Mouse (Mus musculus) ES-Bruce4 (cell line): ENCODE measurements around the gene Scn4a. TPM values are rescaled to one million over a fixed set of nuclear protein-coding genes. Genes with fewer than 3 reads are reported as not detected.
"Not testable (repeated sequence)": the region's sequence is repeated elsewhere in the genome, so short reads cannot be mapped to it uniquely, and the experiment has no call there.

Experiments
- H3K27ac ChIP-seq: 2 replicates; pipeline ENCODE4 v1.5.1; 2012; ENCODE audit warnings: low read length, inconsistent platforms; ENCODE audit not compliant: insufficient read depth
- H3K27me3 ChIP-seq: 2 replicates; pipeline ENCODE4 v1.6.1; 2012; ENCODE audit warnings: mild to moderate bottlenecking, low read length, inconsistent platforms; ENCODE audit not compliant: control insufficient read depth, poor library complexity, insufficient read depth, severe bottlenecking
- H3K36me3 ChIP-seq: 2 replicates; pipeline ENCODE4 v1.6.1; 2012; ENCODE audit warnings: inconsistent platforms, mild to moderate bottlenecking, low read length, moderate library complexity; ENCODE audit not compliant: control insufficient read depth, poor library complexity, insufficient read depth, severe bottlenecking
- H3K4me1 ChIP-seq: one replicate; pipeline ENCODE4 v1.8.1; 2011; ENCODE audit warnings: low read length; ENCODE audit not compliant: control insufficient read depth, insufficient read depth
- H3K4me3 ChIP-seq: 2 replicates; pipeline ENCODE4 v1.5.1; 2011; ENCODE audit warnings: low read depth, mild to moderate bottlenecking, low read length
- H3K9ac ChIP-seq: 2 replicates; pipeline ENCODE4 v1.6.1; 2012; ENCODE audit warnings: low read depth, mild to moderate bottlenecking, inconsistent platforms; ENCODE audit not compliant: poor library complexity, severe bottlenecking
- H3K9me3 ChIP-seq: replicated peaks from 2 replicates; pipeline ENCODE4 v1.6.1; 2012; ENCODE audit warnings: mild to moderate bottlenecking, low read length, inconsistent platforms; ENCODE audit not compliant: control insufficient read depth, poor library complexity, insufficient read depth, severe bottlenecking
- CTCF ChIP-seq: IDR thresholded peaks from one replicate; pipeline ENCODE4 v1.8.1; 2011; ENCODE audit warnings: low read depth, low read length
- EP300 ChIP-seq: IDR thresholded peaks from 2 replicates; pipeline ENCODE4 v1.6.1; 2011; ENCODE audit warnings: low read depth, low read length; ENCODE audit not compliant: insufficient read depth
- POLR2A ChIP-seq: IDR thresholded peaks from one replicate; pipeline ENCODE4 v1.8.1; 2011; ENCODE audit warnings: low read length; ENCODE audit not compliant: insufficient read depth
- polyA plus RNA-seq: library from polyadenylated mRNA; stranded (reverse); fragments of >200 nt; gene quantifications from 2 replicates; pipeline ENCODE4 v1.2.4, GENCODE M21; 2011; ENCODE audit warnings: low read depth; ENCODE audit not compliant: missing spikeins, insufficient read depth, insufficient read length

Scn4a gene
- polyA plus RNA-seq, 1 experiment = not detected

- H3K9me3 ChIP-seq = no peaks in the 10 kb centered on the region
- H3K4me3 ChIP-seq = no peak overlapping the region
- no peak overlapping the region for H3K27ac ChIP-seq
- no peaks in the 10 kb centered on the region for H3K4me1 ChIP-seq
- TF ChIP-seq CTCF (no peak), POLR2A (no peak), EP300 (no peak)
- H3K27me3 ChIP-seq = no peaks in the 10 kb centered on the region
- H3K9ac ChIP-seq = no peak overlapping the region
- H3K36me3 ChIP-seq = no peaks in the 10 kb centered on the region
Measured at GRCm38 (mm10) chr11:106340990-106341520, 12.0 kb downstream of the Scn4a start.

DNA sequence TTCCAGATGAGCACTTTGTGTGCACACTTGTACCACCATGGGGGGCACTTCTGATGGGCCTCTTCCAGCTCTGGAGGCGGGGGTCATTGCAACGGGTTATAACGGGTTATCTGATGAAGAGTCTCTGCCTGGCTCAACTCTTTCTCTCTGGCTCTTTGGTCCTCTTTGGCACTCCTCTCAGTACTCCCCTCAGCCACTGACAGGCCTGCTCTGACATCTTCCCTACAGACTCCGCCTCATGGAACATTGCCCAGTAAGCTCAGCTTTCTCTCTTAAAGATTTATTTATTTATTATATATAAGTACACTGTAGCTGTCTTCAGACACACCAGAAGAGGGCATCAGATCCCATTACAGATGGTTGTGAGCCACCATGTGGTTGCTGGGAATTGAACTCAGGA lies 13.8 kb downstream of the Scn4a start:
- H3K9me3 ChIP-seq, H3K4me1 ChIP-seq, H3K36me3 ChIP-seq, H3K4me3 ChIP-seq, H3K9ac ChIP-seq, H3K27me3 ChIP-seq, H3K27ac ChIP-seq: not testable (repeated sequence)

DNA sequence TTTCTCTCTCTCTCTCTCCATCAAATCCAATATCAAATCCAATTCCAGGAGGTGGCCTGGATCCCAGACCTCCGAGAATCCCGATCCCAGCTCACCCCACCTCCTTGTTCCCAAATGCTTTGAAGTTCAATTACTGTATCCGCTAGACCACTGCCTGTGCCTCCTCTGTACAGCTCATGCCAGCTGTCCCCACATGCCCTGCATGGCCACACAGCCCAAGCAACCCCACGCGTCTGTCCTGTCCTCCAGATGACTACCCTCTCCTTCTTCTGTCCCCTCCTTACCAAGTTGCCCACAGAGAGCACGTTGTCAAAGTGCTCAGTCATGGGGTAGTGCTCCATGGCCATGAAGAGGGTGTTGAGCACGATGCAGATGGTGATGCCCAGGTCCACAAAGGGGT lies 14.2 kb downstream of the Scn4a start:
- H3K9me3 ChIP-seq = no peaks in the 10 kb centered on the region
- no peaks in the 10 kb centered on the region for H3K4me1 ChIP-seq
- H3K4me3 ChIP-seq = no peak overlapping the region
- H3K27me3 ChIP-seq = no peaks in the 10 kb centered on the region
- no peak overlapping the region for H3K9ac ChIP-seq
- H3K36me3 ChIP-seq = no peaks in the 10 kb centered on the region
- no peak overlapping the region for H3K27ac ChIP-seq
- TF ChIP-seq POLR2A (no peak), CTCF (no peak), EP300 (no peak)

- Histone ChIP-seq H3K9ac (no peak overlapping the region), H3K27ac (no peak overlapping the region), H3K9me3 (no peaks in the 10 kb centered on the region), H3K4me1 (no peaks in the 10 kb centered on the region), H3K4me3 (no peak overlapping the region), H3K27me3 (no peaks in the 10 kb centered on the region), H3K36me3 (no peaks in the 10 kb centered on the region)
- TF ChIP-seq CTCF (no peak), EP300 (no peak), POLR2A (no peak)
Measured at GRCm38 (mm10) chr11:106338029-106338428, 15.1 kb downstream of the Scn4a start.

DNA sequence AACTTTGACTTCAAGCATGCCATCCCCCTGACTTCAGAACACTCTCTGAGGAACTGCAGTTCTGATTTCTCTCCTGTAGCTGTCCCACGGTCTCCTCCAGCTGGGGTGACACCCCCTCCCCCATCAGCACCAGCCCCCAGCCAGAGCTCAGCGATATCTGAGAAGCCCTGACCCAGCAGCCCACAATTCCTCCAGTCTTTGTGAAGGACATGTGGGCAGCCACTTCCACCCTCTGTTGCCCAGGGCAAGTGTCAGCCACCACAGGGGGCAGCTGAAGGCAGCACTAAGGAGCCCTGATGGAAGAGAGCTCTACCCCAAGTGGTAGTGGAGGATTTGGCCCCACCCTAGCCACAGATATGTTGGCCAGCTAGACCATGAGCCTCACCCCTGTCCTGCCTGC lies 19.0 kb downstream of the Scn4a start:
- Histone ChIP-seq H3K4me1 (no peaks in the 10 kb centered on the region), H3K27ac (no peak overlapping the region), H3K36me3 (no peaks in the 10 kb centered on the region), H3K4me3 (no peak overlapping the region), H3K27me3 (no peaks in the 10 kb centered on the region), H3K9me3 (no peaks in the 10 kb centered on the region), H3K9ac (no peak overlapping the region)
- TF ChIP-seq EP300 (no peak), CTCF (no peak), POLR2A (no peak)

DNA sequence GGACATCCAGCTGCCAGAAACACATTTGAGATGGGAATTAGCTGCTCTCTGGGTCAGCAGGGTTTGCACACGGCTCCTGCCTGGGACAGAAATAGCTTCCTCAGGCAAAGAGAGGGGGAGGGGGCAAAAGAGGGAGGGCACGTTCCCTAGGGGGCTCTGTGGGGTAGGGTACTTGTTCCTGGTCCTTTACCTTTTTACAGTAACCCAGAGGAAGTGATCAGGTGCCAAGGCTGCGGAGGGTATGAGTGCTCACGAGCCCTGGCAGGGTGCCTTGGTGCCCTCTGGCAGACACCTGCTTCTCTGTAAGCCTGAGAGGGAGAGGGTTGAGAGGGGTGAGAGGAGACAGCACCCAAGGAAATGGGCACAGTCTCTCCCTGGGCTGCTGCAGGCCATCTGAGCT lies 20.6 kb downstream of the Scn4a start:
- TF ChIP-seq EP300 = no peak
- no peak for TF ChIP-seq CTCF
- TF ChIP-seq POLR2A = no peak
- H3K4me1 ChIP-seq = no peaks in the 10 kb centered on the region
- H3K4me3 ChIP-seq = no peak overlapping the region
- no peaks in the 10 kb centered on the region for H3K9me3 ChIP-seq
- H3K9ac ChIP-seq = no peak overlapping the region
- no peak overlapping the region for H3K27ac ChIP-seq
- H3K27me3 ChIP-seq = no peaks in the 10 kb centered on the region
- no peaks in the 10 kb centered on the region for H3K36me3 ChIP-seq
